Mouse (Mus musculus) liver, adult 2 months (tissue): Measurements from ENCODE around the gene Lmbr1l. TPM values are rescaled to one million over a fixed set of nuclear protein-coding genes. Genes with fewer than 3 reads are reported as not detected.

Experiments
- DNase-seq: peaks from one replicate; pipeline ENCODE4 v3.0.0-alpha.2; 2011; ENCODE audit warnings: low read depth, low spot score; ENCODE audit errors: extremely low read depth
- H3K27ac ChIP-seq: fragments of 200-500 bp; replicated peaks from 2 replicates; pipeline ENCODE4 v1.5.1; 2012; ENCODE audit warnings: low read depth, mild to moderate bottlenecking, control low read depth, inconsistent platforms, low read length; ENCODE audit not compliant: insufficient read depth
- H3K27me3 ChIP-seq: fragments of 200-500 bp; 2 replicates; pipeline ENCODE4 v1.6.1; 2012; ENCODE audit warnings: mild to moderate bottlenecking, moderate library complexity, low read length, inconsistent platforms; ENCODE audit not compliant: control insufficient read depth, insufficient read depth
- H3K36me3 ChIP-seq: fragments of 200-500 bp; 2 replicates; pipeline ENCODE4 v1.6.1; 2012; ENCODE audit warnings: low read length, inconsistent platforms; ENCODE audit not compliant: control insufficient read depth, insufficient read depth
- H3K4me1 ChIP-seq: fragments of 200-500 bp; 2 replicates; pipeline ENCODE4 v1.6.1; 2011; ENCODE audit warnings: low read length; ENCODE audit not compliant: control insufficient read depth, insufficient read depth
- H3K4me3 ChIP-seq: fragments of 200-500 bp; 2 replicates; pipeline ENCODE4 v1.5.1; 2011; ENCODE audit warnings: low read depth, mild to moderate bottlenecking, control low read depth, low read length, moderate library complexity; ENCODE audit not compliant: insufficient read depth
- H3K79me2 ChIP-seq: fragments of 200-500 bp; 2 replicates; pipeline ENCODE4 v1.6.1; 2012; ENCODE audit warnings: inconsistent platforms, mild to moderate bottlenecking, low read length, moderate library complexity; ENCODE audit not compliant: control insufficient read depth, insufficient read depth
- H3K9ac ChIP-seq: fragments of 200-500 bp; 2 replicates; pipeline ENCODE4 v1.6.1; 2012; ENCODE audit warnings: low read depth, mild to moderate bottlenecking, control low read depth, inconsistent platforms, low read length
- CTCF ChIP-seq: fragments of 200-500 bp; IDR thresholded peaks from 2 replicates; pipeline ENCODE4 v1.5.1; 2011; ENCODE audit warnings: low read depth, low read length, control low read depth
- POLR2A ChIP-seq: fragments of 200-500 bp; IDR thresholded peaks from 2 replicates; pipeline ENCODE4 v1.6.1; 2011; ENCODE audit warnings: low read length, control low read depth; ENCODE audit not compliant: insufficient read depth; ENCODE audit errors: extremely low read depth
- WGBS: fragments of 180-500 bp; shearing (Covaris S2); methylation state at CpG from one replicate; pipeline ENCODE4 v1.1.7; 2018; 5-methylcytosine and 5-hydroxymethylcytosine counted together
- polyA plus RNA-seq: library from polyadenylated mRNA; depleted of rRNA; stranded (reverse); fragments of >200 nt; gene quantifications from 2 replicates; pipeline ENCODE4 v1.2.3, GENCODE M21; 2012
- total RNA-seq: library from RNA; depleted of rRNA; stranded (reverse); fragments of >200 nt; gene quantifications from 2 replicates; pipeline ENCODE4 v1.2.3, GENCODE M21; 2014

Gene Lmbr1l
- total and polyA plus RNA-seq, 2 experiments: 24.3 to 32.4 TPM

GRCm38 (mm10) chr15:98904692-98905091, 13.3 kb downstream of the Lmbr1l start:
- Histone ChIP-seq H3K4me3 (no peak overlapping the region), H3K9ac (no peak overlapping the region), H3K4me1 (no peaks in the 10 kb centered on the region), H3K79me2 (no peaks in the 10 kb centered on the region), H3K27ac (no peak overlapping the region), H3K36me3 (peaks cover 4% of the 10 kb centered on the region; the same call in 1 of the 2 replicates), H3K27me3 (no peaks in the 10 kb centered on the region)
- DNase-seq: no peak
- WGBS: 51% methylated on average over 10 of the region's 10 CpGs
- TF ChIP-seq CTCF: peak; percentile 73
- TF ChIP-seq POLR2A: no peak

- no peak overlapping the region for H3K4me3 ChIP-seq
- TF ChIP-seq CTCF: no peak
- TF ChIP-seq POLR2A: no peak
- no peak for DNase-seq
- no peak overlapping the region for H3K9ac ChIP-seq
- no peaks in the 10 kb centered on the region for H3K79me2 ChIP-seq
- no peak overlapping the region for H3K27ac ChIP-seq
- 98% methylated on average over 2 of the region's 2 CpGs for WGBS
- peaks cover 3% of the 10 kb centered on the region; the same call in 1 of the 2 replicates for H3K36me3 ChIP-seq
- peaks cover under 1% of the 10 kb centered on the region; the same call in 1 of the 2 replicates for H3K27me3 ChIP-seq
- no peaks in the 10 kb centered on the region for H3K4me1 ChIP-seq
Measured at GRCm38 (mm10) chr15:98902600-98902999, 15.4 kb downstream of the Lmbr1l start.

GRCm38 (mm10) chr15:98901530-98901929, 16.5 kb downstream of the Lmbr1l start:
- 83% methylated on average over 1 of the region's 1 CpGs for WGBS
- Histone ChIP-seq H3K9ac (no peak overlapping the region), H3K36me3 (no peaks in the 10 kb centered on the region), H3K79me2 (no peaks in the 10 kb centered on the region), H3K27ac (no peak overlapping the region), H3K4me3 (no peak overlapping the region), H3K27me3 (peaks cover 7% of the 10 kb centered on the region; the same call in 1 of the 2 replicates), H3K4me1 (no peaks in the 10 kb centered on the region)
- no peak for DNase-seq
- no peak for TF ChIP-seq POLR2A
- no peak for TF ChIP-seq CTCF

- no peaks in the 10 kb centered on the region for H3K79me2 ChIP-seq
- TF ChIP-seq CTCF: no peak
- no peak within 1 kb of the TSS for H3K27ac ChIP-seq
- peaks cover 22% of the 10 kb centered on the region for H3K27me3 ChIP-seq
- peak within 1 kb of the TSS; percentile 23 for H3K9ac ChIP-seq
- peak within 1 kb of the TSS; percentile 36 for H3K4me3 ChIP-seq
- DNase-seq: no peak
- WGBS: 4% methylated on average over 41 of the region's 41 CpGs
- no peaks in the 10 kb centered on the region for H3K36me3 ChIP-seq
- 0 out of 2 replicates have a peak, but pooled peaks cover 1% of the 10 kb centered on the region for H3K4me1 ChIP-seq
Measured at GRCm38 (mm10) chr15:98897928-98898800, 19.9 kb downstream of the Lmbr1l start, which contains the start of gene Dhh. Gene Dhh (minus strand): TSS chr15:98898540.

GRCm38 (mm10) chr15:98897495-98897894, 20.5 kb downstream of the Lmbr1l start:
- Histone ChIP-seq H3K36me3 (no peaks in the 10 kb centered on the region), H3K4me3 (no peak overlapping the region), H3K27me3 (peaks cover 22% of the 10 kb centered on the region), H3K79me2 (no peaks in the 10 kb centered on the region), H3K4me1 (0 out of 2 replicates have a peak, but pooled peaks cover 1% of the 10 kb centered on the region), H3K27ac (no peak overlapping the region), H3K9ac (no peak overlapping the region)
- TF ChIP-seq CTCF (no peak), POLR2A (no peak)
- DNase-seq: no peak
- WGBS: 18% methylated on average over 10 of the region's 10 CpGs
